Mouse (Mus musculus) adrenal gland (tissue): Measurements from ENCODE around the gene Tmem178b.

Source experiments
- intact Hi-C: fragments of 180-260 bp; cut with DNase I; formaldehyde crosslinking; loops from one replicate; pipeline ENCODE4 v1.15.1; 2025

Gene Tmem178b

GRCm38 (mm10) chr6:40015185-40015584 lies 142.1 kb downstream of the Tmem178b start:
- intact Hi-C loops = no loop called here

DNA sequence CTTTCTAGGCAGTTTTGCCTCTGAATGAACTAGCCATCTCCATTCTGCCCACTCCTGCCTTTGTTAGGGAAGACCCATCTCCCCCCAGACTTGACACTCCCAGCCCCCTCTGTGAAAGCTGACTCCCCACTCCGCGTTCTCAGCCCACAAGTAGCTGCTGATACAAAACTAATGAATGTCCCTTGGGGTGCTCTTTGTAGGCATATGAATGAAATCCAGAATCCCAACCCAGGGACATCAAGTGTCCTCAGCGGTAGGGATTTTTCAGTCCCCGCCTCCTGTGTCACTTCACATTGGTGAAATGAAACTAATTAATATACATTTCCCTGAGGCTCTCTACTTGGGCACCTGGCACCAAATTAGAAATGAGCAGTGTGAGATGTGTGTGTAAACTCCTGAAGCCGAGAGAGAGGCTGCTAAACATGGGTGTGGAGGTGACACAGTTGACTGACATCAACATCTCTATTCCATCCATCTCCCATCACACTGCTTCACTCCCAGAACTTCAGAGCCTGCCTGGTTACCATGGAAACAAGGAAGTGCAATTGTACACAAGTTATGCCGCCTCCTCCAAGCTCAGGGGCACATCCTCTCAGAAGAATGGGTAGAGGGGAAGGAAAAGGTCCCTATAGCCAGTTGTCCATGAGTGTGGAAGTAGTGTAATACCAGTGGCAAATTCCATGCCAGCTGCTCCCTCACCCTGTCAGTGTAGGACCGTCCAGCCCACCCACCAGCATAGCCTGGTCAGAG lies 142.8 kb downstream of the Tmem178b start:
- intact Hi-C loops = no loop called here

GRCm38 (mm10) chr6:40019396-40019795 lies 146.3 kb downstream of the Tmem178b start:
- intact Hi-C loops = no loop called here

GRCm38 (mm10) chr6:40023592-40024335 lies 150.7 kb downstream of the Tmem178b start:
- intact Hi-C loops = no loop called here

DNA sequence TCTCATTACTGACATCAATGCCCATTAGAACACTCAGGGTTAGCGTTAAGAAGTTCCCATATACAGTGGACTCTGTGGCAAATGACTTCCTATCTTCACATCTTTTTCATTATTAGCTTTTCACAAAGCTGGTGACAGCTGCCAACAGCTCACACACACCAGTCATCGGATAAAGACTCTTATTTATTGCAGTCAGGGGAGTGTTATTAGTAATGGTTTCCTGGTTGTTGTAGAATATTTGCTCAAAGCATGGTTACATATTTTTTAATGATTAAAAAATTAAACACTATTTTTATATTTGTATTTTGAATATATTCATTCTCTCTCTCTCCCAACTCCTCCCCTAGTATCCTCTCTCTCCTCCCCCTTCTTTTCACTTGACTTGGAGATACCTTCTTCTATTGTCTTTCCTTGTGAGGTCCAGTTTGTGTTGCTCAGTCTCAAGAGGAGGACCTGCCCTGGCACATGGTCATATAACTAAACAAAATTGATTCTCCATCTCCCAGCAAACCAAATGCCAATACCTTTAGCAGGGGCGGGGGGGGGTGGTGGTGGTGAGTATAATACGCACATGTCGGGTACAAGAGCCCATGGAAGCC lies 151.4 kb downstream of the Tmem178b start:
- intact Hi-C loops = no loop called here

GRCm38 (mm10) chr6:40032901-40033300 lies 159.8 kb downstream of the Tmem178b start:
- intact Hi-C loops = no loop called here

- intact Hi-C loops = no loop called here
Observed at GRCm38 (mm10) chr6:40033935-40034334, 160.9 kb downstream of the Tmem178b start.

- intact Hi-C loops = no loop called here
Observed at GRCm38 (mm10) chr6:40048969-40049908, 176.2 kb downstream of the Tmem178b start.

GRCm38 (mm10) chr6:40049909-40050484 lies 176.9 kb downstream of the Tmem178b start:
- intact Hi-C loops = loop anchor here (5.0 kb wide), 1 partner anchor 178 kb away; the partner anchor contains the start of gene Tmem178b

GRCm38 (mm10) chr6:40051698-40052097 lies 178.6 kb downstream of the Tmem178b start:
- intact Hi-C loops = loop anchor here (5.0 kb wide), 1 partner anchor 179 kb away; the partner anchor contains the start of gene Tmem178b

GRCm38 (mm10) chr6:40052593-40052992 lies 179.5 kb downstream of the Tmem178b start:
- intact Hi-C loops = loop anchor here (5.0 kb wide), 1 partner anchor 180 kb away; the partner anchor contains the start of gene Tmem178b

DNA sequence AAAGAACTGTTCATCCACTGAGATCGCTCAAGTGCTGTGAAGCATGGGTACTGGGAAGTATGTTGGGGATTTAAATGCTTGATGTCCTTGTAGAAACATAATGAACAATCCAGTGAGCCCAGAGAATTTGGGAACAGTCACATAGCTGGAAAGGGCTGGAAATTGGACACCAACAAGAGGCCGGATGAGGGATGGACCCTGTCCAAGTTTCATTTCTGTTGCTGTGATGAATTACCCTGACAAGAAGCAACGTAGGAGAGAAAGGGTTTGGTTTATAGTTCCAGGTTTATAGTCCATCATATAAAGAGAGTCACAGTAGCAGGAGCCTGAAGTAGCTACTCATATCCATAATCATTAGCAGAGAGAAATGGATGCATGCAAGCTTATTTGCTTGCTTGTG lies 186.4 kb downstream of the Tmem178b start:
- intact Hi-C loops = no loop called here

GRCm38 (mm10) chr6:40061327-40062189 lies 188.5 kb downstream of the Tmem178b start:
- intact Hi-C loops = no loop called here

DNA sequence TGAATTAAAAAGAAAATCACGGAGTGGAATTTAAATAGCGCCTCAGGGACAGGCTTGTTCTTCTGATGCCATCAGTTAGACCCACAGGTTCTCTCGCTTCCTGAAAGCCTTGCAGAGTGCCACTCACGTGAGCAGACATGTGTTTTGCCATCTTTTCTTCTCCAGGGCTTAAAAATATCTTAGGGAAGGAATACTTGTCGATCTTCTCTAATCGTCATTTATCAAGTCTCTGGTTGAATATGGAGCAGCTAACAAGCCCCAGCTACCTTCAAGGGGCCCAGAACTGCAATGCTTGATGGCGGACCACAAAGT lies 189.1 kb downstream of the Tmem178b start:
- intact Hi-C loops = no loop called here

GRCm38 (mm10) chr6:40063438-40063837 lies 190.4 kb downstream of the Tmem178b start:
- intact Hi-C loops = no loop called here

DNA sequence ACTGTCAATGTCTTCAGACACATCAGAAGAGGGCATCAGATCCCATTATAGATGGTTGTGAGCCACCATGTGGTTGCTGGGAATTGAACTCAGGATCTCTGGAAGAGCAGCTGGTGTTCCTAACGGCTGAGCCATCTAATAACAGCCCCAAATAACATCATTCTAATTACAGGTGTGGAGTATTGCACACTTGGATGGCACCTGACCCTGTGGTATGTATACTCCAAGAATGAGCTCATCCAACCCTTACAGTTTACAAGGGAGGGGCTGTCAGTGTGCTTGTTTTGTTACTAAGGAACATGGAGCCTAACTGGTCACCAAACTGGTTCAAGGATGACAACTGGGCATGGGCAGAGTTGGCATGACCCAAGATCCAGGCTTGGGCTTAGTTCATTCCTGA lies 190.8 kb downstream of the Tmem178b start:
- intact Hi-C loops = no loop called here

GRCm38 (mm10) chr6:40064342-40064741 lies 191.3 kb downstream of the Tmem178b start:
- intact Hi-C loops = no loop called here

DNA sequence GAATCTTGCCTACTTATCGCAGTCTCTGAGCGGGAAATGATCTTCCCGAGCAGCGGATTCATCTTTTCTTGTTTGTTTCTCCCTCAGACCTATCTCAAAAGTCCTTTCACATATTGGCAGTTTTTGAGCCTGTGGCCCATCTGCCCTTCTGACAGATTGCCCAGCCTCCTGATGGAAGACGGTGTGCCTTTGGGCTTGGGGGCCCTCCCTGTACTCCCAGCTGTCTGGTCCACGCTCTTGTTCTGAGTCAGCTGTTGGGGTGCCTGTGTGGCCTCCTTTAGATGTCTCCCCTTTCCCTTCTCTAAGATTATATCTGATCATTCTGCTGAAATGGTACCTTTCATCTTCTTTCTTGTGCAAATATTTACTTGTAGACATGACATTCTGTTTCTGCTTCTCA lies 195.4 kb downstream of the Tmem178b start:
- intact Hi-C loops = no loop called here

GRCm38 (mm10) chr6:40071007-40071406 lies 197.9 kb downstream of the Tmem178b start:
- intact Hi-C loops = no loop called here

- intact Hi-C loops = no loop called here
Observed at GRCm38 (mm10) chr6:40076089-40076488, 203.0 kb downstream of the Tmem178b start.
